Mouse (Mus musculus) neural tube, embryonic 10.5 days (tissue): Measurements from ENCODE around the gene Apon.
A peak's percentile ranks its signal among the peaks of the same experiment; 100 is the strongest.
"Not testable (repeated sequence)": the region's sequence is repeated elsewhere in the genome, so short reads cannot be mapped to it uniquely, and the experiment has no call there.

Source experiments
- DNase-seq: peaks from one replicate; pipeline ENCODE4 v3.0.0-alpha.2; 2017; ENCODE audit warnings: low spot score; ENCODE audit errors: extremely low spot score

Gene Apon

DNA sequence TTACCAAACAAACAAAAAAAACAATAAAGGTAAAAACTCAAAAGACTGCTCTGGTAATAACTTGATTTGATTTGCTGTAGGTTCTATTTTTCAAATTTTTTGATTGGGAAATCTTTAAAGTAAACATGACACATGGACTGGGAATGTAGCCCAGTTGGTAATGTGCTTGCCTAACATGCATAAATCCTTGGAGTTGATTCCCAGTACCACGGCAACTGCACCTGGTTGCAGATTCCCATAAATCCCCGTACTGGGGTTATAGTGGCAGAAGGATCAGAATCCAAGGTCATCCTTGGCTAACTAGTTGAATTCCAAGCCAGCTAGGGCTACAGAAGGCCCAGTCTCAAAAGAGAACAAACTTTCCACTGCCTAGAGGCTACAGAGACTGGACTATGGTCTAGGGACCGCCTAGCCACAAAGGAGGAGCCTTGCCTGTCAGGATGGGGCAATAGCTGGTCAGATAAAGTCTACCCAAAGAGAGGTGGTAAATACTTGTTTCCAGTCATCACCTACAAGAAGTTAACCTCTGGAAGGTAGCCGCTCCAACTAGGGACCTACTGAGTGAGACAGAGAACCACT is at the start of gene Apon:
Gene Apon, plus strand, starts transcription at position 420 of the 579 bp plus-strand sequence.
- no peak for DNase-seq

DNA sequence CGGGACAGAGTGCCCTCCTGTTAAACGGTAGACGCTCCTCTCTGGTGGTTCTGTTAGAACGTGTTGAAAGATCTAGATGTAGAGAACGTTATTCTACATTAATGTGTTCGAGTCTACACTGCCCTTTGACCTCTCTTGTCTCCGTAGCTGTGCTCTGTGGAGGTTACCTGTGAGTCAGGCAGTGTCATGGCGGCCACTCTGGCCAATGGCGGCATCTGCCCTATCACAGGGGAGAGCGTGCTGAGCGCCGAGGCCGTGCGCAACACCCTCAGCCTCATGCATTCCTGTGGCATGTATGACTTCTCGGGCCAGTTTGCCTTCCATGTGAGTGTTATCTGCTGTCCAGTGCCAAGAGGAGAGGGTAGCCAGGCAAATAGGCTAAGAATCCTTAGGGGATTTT is 49.0 kb upstream of the Apon start:
- no peak for DNase-seq

DNA sequence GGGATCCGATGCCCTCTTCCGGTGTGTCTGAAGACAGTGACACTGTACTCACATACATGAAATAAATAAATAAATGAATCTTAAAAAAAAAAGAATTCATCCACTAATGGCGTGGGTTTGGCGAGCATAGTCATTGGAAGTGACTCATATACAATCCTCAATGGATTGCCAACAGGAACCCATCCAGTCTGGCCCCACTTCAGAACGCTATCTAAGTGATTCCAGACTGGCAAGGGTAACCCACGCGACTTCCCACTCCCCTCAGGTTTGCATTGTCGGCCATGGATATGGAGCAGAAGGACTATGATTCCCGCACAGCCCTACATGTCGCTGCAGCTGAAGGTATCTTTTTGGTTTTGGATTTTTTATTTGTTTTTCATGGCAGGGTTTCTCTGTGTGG is 45.6 kb upstream of the Apon start:
- DNase-seq: no peak

DNA sequence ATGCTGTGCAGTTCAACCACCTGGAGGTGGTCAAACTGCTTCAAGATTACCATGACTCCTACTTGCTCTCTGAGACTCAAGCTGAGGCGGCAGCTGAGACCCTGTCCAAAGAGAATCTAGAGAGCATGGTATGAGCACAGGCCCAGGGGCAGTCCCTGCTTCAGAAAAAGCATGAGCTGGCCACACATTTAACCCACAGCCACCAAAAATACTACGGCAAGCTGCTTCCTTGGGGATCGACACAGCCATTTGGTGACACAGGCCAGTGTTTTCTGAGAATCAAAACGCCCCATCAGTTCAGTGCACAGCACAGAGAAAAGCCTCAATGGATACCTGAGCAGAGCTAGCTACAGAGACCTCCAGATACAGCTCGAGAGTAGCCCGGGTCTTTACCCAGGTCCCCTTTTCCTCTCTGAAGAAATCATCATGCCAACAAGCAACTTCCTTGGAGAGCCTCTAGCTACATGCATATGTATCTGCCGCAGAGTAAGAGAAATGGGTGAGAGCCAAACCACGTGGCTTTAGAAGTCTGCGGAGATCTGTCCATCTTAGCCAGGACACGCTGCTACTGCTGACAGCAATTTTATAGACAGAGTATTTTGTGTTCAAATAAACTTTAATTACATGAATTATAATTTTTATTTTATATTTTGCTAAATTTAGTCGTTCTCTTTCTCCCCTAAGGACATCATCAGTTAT is 44.4 kb upstream of the Apon start:
- no peak for DNase-seq

DNA sequence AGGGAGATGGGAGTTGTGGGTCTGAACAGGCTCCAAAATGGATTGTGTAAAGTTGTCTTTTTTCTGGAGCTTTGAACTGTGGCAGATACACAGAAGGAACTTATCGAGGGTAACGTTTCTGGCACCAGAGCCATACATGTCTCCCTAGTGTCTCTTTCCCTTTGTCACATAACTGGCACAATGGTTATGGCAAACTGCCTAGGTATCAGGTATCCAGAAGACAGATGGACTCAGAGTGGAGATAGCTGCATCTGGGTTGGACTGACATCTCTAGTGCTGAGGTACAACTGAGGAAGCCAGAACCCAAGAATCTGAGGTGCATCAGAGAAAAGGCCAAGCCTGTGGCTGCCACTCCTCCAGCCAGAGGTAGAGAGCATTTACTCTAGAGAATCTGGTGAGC is 43.8 kb upstream of the Apon start:
- DNase-seq: no peak

DNA sequence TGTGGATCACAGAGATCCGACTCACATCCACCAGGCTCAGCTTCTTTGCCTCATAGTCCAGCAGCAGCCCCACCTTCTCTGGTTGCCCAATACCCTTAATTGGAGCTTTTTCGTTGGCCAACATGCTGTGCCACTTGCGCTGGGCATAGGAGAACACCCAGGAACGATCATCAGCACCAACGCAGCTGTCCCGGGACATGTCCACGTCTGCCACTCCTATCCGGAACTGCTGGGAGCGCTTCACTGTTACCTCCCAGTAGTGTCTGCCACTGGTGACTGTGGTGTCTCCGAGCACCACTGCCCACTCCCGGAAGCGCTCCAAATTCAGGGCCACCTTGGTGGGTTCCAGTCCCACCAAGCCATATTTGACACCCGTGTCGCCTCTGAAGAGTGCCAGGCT is 42.9 kb upstream of the Apon start:
- DNase-seq: no peak

DNA sequence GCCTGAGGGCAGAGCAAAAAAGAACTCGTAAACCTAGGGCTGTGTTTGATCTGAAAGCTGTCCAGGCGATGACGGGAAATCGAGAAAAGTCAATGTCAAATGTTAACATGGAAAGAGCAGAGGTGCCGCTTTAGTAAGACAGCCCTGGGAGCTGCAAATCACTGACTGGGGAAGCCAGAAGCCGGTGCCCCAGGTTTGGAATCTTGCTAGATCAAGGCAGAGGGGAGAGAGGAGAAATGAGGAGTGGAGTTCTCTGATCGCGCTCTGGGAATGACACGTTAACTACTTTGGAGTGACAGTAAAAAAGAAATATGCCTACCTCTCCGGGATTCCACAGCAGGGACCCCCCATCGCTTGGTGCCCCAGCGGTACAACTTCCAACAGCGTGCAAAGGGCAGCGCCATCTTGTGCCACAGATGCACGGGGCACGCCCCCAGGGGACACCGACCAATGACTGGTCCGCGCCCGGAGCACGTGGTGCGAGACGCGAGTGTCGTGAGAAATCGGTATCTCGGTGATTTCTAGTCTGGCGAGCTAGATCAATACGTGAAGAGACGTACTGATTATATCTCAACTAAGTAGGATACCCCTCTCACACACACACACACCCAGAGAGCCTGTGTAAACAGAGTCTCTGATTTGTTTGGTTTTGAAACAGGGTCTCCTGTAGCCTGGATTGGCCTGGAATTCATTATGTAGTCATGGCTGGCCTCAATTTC is 42.3 kb upstream of the Apon start, which contains the start of gene Spryd4:
Gene Spryd4, minus strand, starts transcription at position 418 of the 719 bp plus-strand sequence.
- DNase-seq: peak; percentile 90

DNA sequence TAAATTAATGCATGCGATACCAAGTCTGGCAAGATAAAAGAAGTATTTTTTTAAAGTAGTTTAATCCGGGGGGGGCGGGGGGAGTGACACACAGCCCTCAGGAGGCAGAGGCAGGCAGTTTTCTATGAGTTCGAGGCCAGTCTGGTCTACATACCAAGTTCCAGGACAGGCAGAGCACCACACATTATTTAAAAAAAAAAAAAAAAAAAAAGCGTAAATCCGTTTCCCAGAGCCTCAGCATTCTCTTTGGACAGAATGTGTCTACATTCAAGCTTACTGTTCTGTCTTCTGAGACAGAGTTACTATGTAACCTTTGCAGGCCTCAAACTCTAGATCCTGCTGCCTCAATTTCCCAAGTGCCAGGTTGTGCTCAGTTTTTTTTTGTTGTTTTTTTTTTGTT is 41.7 kb upstream of the Apon start:
- no peak for DNase-seq

DNA sequence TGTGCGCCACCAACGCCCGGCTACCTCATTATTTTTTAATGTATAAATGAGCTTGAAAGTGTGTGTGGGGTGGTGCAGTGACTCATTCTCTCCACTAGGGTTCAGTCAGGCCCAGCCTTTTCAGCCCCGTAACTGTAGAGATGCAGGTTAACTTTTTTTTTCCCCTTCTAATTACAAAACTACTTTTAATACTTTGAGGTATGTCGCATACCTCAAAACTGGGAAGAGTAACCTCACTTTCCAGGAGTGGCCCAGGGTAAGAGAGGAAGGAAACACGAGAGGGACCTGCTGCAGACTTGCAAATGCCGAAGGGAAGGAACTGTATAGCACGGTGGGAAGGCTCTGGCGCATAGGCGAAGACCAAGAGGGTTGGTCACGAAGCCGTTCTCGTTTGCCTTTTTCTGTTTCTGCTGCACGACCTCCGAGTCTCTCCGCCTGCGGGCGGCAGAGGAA is 41.0 kb upstream of the Apon start:
- peak; percentile 62 for DNase-seq

DNA sequence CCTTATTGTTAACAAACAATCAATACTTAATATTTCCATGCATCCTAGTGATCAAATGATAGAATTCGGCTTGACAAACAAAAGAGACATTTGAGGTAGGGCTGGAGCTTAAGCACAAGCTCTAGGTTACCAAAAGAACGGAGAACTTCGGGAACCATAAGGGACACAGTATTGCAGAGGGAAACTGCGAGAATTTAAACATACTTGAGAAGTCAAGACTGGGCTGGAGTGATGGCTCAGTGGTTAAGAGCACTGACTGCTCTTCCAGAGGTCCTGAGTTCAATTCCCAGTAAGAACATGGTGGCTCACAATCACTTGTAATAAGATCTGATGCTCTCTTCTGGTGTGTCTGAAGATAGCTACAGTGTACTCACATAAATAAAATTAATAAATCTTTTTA is 39.8 kb upstream of the Apon start:
- not testable (repeated sequence) for DNase-seq

DNA sequence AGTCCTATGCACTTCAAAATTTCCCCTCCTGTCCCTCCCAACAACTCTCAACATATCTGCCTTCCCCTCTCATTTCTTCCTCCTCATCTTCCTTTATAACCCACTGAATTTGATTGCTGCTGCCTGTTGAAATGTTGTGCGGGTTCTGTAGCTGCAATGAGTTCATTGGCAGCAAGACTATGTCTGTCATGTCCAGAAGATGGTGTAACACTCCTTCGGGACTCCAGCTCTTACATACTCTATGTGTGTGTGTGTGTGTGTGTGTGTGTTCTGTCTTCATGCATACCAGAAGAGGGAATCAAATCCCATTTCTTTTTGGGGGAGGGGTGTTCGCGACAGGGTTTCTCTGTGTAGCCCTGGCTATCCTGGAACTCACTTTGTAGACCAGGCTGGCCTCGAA is 38.9 kb upstream of the Apon start:
- DNase-seq: no peak

DNA sequence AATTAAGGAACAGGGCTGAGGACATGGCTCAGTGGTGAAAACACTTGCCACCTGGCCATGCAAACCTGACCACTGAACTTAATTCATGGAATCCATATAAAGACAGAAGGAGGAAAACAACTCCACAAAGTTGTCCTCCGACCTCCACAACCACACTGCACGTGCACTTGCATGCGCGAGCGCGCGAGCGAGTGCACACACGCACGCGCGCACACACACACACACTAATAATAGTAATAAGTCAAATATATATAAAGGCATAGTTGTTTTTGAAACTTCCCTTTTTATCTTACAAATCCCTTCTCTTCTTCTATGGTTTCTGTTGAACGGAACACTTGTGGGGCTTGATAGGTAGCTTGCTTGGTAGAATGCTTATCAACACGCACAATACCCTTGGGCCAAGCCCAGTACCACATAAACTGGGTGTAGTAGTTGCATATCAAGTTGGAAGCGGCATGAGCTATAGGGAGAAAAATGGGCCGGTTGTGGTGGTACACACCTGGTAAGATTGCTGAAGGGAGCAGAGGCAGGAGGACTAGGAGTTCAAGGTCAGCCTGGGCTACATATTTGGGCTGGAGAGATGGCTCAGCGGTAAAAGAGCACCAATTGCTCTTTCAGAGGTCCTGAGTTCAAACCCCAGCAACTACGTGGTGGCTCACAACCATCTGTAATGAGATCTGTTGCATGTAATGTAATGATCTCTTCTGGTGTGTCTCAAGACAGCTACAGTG is 35.3 kb upstream of the Apon start:
- no peak for DNase-seq

DNA sequence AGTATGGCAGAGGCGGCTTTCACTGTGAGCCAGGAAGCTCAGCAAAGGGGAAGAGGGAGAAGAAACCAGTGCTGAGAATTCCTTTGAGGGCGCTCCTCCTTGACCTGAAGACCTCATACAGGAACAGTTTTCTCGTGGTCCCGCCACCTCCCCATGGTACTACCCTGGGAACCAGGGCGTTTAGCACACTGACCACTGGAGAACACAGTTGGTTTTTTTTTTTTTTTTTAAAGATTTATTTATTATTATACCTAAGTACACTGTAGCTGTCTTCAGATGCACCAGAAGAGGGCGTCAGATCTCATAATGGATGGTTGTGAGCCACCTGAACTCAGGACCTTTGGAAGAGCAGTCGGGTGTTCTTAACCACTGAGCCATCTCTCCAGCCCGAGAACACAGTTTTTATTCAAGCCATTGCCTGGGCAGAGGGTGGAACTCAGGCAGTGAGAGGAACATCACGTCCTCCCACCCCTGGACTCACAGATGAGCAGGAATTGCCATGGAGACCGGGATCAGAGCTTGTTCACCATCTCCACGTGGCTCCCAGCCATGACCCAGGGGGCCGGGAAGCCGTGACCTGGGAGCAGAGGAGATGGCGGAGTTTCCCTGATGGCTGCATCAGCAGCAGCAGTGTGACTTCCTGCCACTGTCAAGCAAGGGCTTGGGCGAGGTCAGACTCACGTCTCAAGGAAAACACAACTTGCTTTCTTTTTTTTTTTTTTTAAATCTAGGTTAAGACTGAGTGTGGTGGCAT is 32.2 kb upstream of the Apon start:
- no peak for DNase-seq

DNA sequence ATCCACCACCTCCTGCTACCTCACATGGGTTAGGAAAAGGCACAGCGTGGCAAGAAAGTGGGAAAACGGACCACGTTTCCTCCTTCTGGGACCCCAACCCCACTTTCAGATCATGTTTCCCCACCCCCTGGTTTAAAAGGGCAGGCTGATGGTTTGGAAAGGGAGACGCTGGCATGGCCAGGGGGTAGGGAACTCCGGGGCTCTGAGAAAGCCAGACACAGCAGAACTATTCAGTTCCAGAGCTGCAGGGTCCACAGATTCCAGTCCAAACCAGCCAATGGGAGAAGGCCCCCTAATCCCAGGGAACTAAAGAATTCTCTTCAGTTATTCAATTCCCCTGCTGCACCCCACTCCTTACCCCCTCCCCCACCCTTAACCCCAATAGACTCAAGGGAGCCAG is 28.8 kb upstream of the Apon start:
- no peak for DNase-seq

DNA sequence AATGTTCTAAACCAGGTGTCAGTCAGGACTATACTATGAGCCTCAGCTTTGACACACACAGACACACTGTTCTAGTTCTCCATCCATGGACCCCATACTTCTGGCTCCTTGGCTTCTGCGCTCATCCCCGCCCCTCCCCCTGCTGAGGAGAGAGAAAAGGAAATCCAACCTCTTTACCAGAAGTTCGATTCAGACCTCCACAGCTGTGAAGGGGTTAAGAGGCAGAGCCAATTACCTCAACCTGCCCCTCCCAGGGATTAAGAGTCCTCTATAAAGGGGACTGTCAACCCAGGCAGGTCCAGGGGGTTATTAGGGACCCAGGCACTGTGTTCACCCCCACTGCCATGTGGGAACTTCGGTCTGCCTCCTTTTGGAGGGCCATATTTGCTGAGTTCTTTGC is 28.4 kb upstream of the Apon start, which contains the start of gene Mip:
Gene Mip, plus strand, starts transcription at position 301 of the 400 bp plus-strand sequence.
- no peak for DNase-seq

DNA sequence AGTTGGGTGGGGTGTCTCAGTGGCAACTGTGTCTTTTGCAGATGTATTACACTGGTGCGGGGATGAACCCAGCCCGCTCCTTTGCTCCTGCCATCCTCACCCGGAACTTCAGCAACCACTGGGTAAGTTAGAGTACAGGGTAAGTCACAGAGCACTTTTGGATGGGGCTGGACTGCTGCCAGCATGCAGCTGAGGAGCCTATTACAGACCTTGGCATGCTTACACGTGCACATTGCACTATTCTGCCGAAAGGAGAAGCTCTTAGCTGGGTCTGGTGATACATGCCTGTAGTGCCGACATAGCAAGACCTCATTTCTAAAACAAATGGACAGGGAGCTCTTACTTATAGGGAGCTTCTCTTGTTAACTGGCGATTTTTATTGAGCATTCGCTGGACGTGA is 26.3 kb upstream of the Apon start:
- no peak for DNase-seq

DNA sequence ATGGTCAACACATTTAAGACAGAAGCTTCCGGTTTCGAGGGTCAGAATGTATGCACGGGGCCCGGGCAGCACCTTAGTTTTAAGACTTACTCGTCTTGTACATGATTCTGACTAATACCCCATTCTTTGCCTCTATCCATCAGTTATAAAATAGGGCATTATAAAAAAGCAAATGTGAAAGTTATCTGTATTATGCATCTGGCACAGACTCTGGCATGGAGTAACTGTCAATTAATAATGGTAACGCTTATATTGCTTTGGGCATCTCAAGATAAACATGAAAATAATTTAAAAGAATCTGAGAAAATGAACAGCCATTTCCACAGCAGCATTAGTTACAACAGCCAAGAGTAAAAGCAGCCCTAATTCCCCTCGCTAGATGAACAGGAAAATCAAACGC is 25.9 kb upstream of the Apon start:
- no peak for DNase-seq

DNA sequence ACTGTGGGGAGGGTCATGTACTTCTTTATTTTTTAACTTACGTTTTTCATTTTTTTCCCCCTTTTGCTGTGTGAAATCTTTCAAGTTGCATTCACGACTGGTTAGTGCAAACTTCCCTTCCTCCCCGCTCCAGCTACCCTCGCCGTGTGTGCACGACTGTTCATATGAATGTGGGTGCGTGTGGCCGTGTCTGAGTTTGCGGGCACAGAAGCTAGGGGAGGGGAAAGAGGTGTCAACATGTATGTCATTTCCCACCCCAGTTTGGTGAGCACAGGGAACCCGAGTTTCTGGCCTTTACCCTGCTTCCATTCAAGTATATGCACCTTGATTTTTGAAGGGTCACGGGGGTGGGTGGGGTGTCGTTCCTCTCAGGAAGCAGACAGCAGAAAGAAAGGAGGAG is 23.3 kb upstream of the Apon start:
- no peak for DNase-seq

DNA sequence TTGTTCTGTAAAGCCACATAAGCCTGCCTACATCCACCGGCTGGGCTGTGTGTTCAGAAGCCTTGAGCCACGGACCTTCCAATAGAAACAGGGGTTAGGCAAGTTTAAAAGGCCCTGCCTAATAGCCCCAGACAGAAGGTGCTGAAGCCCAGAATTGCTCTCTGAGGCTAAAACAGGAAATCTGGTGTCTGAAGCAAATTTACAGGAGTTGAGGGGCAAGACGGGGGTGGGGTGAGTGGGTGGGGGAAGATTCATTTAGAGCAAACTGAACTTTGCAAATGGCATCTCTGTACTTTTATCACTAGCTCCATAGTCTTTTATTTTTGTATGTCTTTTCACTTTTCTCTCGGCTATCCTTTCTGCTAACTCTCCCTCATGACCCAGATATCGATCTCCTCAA is 22.8 kb upstream of the Apon start:
- DNase-seq: no peak

DNA sequence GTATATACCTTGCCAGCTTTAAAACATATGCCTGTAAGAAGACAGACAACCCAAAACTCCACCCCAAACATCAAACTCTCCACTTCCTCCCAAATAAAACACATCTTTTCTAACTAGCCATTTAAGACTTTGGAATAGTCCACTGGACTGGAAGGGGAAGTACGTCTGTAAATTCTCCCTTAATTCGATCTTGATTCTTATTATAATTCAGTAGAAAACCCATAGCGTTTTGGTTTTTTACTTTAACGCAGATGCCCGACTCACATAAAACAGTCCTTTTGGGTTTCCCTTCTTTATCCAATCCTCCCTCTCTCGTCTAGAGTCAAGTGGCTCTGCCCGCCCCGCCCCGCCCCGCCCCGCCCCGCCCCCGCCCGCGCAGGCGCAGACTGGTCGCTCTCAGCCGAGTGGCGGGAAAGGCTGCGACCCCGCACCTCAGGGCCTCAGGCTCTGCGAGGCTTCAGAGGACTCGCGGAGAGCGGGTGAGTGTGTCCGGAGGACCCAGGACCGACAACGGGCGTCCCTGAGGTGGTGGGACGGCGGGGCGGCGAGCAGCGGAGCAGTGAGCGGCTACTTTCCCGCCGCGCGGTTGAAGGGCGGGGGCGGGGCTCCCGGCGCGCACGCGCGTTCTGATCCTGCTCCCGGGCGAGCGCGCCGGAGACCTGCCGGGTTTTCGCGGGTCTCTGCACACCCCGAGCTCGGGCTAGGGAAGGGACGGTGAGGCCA is 22.0 kb upstream of the Apon start, which contains the start of gene Timeless:
Gene Timeless, plus strand, starts transcription at position 369 of the 723 bp plus-strand sequence.
- DNase-seq: peak; percentile 94
